Mouse (Mus musculus): ENCODE data around the gene Akap2.
A peak's percentile ranks its signal among the peaks of the same experiment; 100 is the strongest.

Gene Akap2

GRCm38 (mm10) chr4:57839343-57839742 is 121.9 kb downstream of the Akap2 start:
- DNase-seq = peak in 1 of 2 experiments; percentile 32

GRCm38 (mm10) chr4:57841911-57842310 is 124.5 kb downstream of the Akap2 start:
- no peak for DNase-seq

- DNase-seq = peak; percentile 63 to 85
Observed at GRCm38 (mm10) chr4:57842472-57843305, 125.2 kb downstream of the Akap2 start.

- DNase-seq = peak; percentile 92 to 97
Observed at GRCm38 (mm10) chr4:57845031-57845431, 127.6 kb downstream of the Akap2 start.

GRCm38 (mm10) chr4:57845541-57846210 is 128.2 kb downstream of the Akap2 start:
- no peak for DNase-seq

- no peak for DNase-seq
Observed at GRCm38 (mm10) chr4:57846381-57846990, 129.0 kb downstream of the Akap2 start.

GRCm38 (mm10) chr4:57846991-57847422 is 129.6 kb downstream of the Akap2 start:
- DNase-seq = peak; percentile 65 to 80

GRCm38 (mm10) chr4:57847676-57848075 is 130.2 kb downstream of the Akap2 start:
- DNase-seq = no peak

- peak in 1 of 2 experiments; percentile 40 for DNase-seq
Observed at GRCm38 (mm10) chr4:57849465-57849864, 132.0 kb downstream of the Akap2 start.

- DNase-seq = no peak
Observed at GRCm38 (mm10) chr4:57851731-57852130, 134.3 kb downstream of the Akap2 start.

GRCm38 (mm10) chr4:57852461-57853040 is 135.1 kb downstream of the Akap2 start:
- no peak for DNase-seq

GRCm38 (mm10) chr4:57854181-57854580 is 136.7 kb downstream of the Akap2 start:
- DNase-seq = no peak

GRCm38 (mm10) chr4:57855281-57855941 is 138.0 kb downstream of the Akap2 start:
- peak; percentile 41 to 47 for DNase-seq

- DNase-seq = peak in 1 of 2 experiments; percentile 66
Observed at GRCm38 (mm10) chr4:57856673-57857072, 139.2 kb downstream of the Akap2 start.

- peak; percentile 63 to 80 for DNase-seq
Observed at GRCm38 (mm10) chr4:57860204-57860611, 142.8 kb downstream of the Akap2 start.

GRCm38 (mm10) chr4:57861166-57861565 is 143.7 kb downstream of the Akap2 start:
- DNase-seq = peak; percentile 50 to 76

GRCm38 (mm10) chr4:57861856-57862255 is 144.4 kb downstream of the Akap2 start:
- peak; percentile 39 to 49 for DNase-seq

GRCm38 (mm10) chr4:57862269-57862986 is 145.0 kb downstream of the Akap2 start:
- no peak for DNase-seq

- peak; percentile 48 to 71 for DNase-seq
Observed at GRCm38 (mm10) chr4:57866088-57866487, 148.6 kb downstream of the Akap2 start.

- DNase-seq = no peak
Observed at GRCm38 (mm10) chr4:57866990-57867389, 149.5 kb downstream of the Akap2 start.

- DNase-seq = no peak
Observed at GRCm38 (mm10) chr4:57867454-57867853, 150.0 kb downstream of the Akap2 start.

- no peak for DNase-seq
Observed at GRCm38 (mm10) chr4:57879137-57879536, 161.7 kb downstream of the Akap2 start.
